Mouse (Mus musculus) testis, adult 2 months (tissue): ENCODE data around the gene Hid1.

Source experiments
- CTCF ChIP-seq: fragments of 200-500 bp; IDR thresholded peaks from 2 replicates; pipeline ENCODE4 v1.5.1; 2012; ENCODE audit warnings: low read depth, mild to moderate bottlenecking, inconsistent platforms, low read length, moderate library complexity; ENCODE audit not compliant: control insufficient read depth, insufficient read depth, insufficient replicate concordance
- POLR2A ChIP-seq: fragments of 200-500 bp; IDR thresholded peaks from 2 replicates; pipeline ENCODE4 v1.6.1; 2012; ENCODE audit warnings: low read depth, mild to moderate bottlenecking, inconsistent platforms, low read length, moderate library complexity; ENCODE audit not compliant: control insufficient read depth

DNA sequence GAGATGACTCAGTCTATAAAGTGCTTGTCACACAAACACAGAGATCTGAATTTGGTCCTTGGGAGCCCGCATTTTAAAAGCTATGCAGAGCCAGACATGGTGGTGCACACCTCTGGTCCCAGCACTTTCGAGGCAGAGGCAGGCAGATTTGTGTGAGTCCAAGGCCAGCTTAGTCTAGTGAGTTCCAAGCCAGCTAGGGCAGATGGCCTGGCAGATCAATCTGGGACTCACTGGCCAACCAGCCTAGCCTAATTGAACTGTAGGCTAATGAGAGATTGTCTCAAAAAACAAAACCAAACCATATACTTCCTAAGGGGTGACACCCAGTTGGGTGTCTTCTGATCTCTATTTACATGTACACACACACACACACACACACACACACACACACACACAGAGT is 26.3 kb downstream of the Hid1 start:
- TF ChIP-seq POLR2A (no peak), CTCF (no peak)
